Mouse (Mus musculus): ENCODE results near the gene Wdtc1. TPM values are rescaled to one million over a fixed set of nuclear protein-coding genes. Genes with fewer than 3 reads are reported as not detected.

Gene Wdtc1
- polyA plus RNA-seq, 1 experiment from 2014 or later = 25.5 TPM

- Histone ChIP-seq H3K9ac (no peak overlapping the region), H3K27ac (no peak overlapping the region), H3K4me1 (peaks cover 22% of the 10 kb centered on the region), H3K4me3 (no peak overlapping the region), H3K9me3 (replicated peaks) (no peaks in the 10 kb centered on the region), H3K27me3 (no peaks in the 10 kb centered on the region; the same call in 1 of the 2 replicates), H3K4me2 (replicated peaks) (no peak overlapping the region), H3K36me3 (peaks cover 11% of the 10 kb centered on the region)
- 100% methylated on average over 1 of the region's 1 CpGs for WGBS
- ATAC-seq (ENCODE audit: low FRiP score) = no peak
Measured at GRCm38 (mm10) chr4:133291255-133291654, 62.0 kb downstream of the Wdtc1 start.

- H3K4me2 ChIP-seq (replicated peaks) = no peak overlapping the region
- 87% methylated on average over 4 of the region's 4 CpGs for WGBS
- H3K4me3 ChIP-seq = no peak overlapping the region
- no peaks in the 10 kb centered on the region for H3K27me3 ChIP-seq
- no peak overlapping the region for H3K9ac ChIP-seq
- H3K9me3 ChIP-seq (replicated peaks) = no peaks in the 10 kb centered on the region
- no peak overlapping the region for H3K27ac ChIP-seq
- no peak for ATAC-seq (ENCODE audit: low FRiP score)
- peaks cover 15% of the 10 kb centered on the region for H3K4me1 ChIP-seq
- H3K36me3 ChIP-seq = no peaks in the 10 kb centered on the region
Measured at GRCm38 (mm10) chr4:133286476-133287077, 66.7 kb downstream of the Wdtc1 start.

- ATAC-seq (ENCODE audit: low FRiP score) = no peak
- Histone ChIP-seq H3K36me3 (no peaks in the 10 kb centered on the region), H3K27ac (no peak overlapping the region), H3K9ac (no peak overlapping the region), H3K9me3 (replicated peaks) (no peaks in the 10 kb centered on the region), H3K4me3 (no peak overlapping the region), H3K4me1 (peaks cover 16% of the 10 kb centered on the region), H3K27me3 (no peaks in the 10 kb centered on the region), H3K4me2 (replicated peaks) (no peak overlapping the region)
- WGBS = 90% methylated on average over 5 of the region's 5 CpGs
Measured at GRCm38 (mm10) chr4:133285950-133286349, 67.3 kb downstream of the Wdtc1 start.

- Histone ChIP-seq H3K9me3 (replicated peaks) (no peaks in the 10 kb centered on the region), H3K4me3 (no peak overlapping the region), H3K9ac (no peak overlapping the region), H3K4me2 (replicated peaks) (no peak overlapping the region), H3K27me3 (no peaks in the 10 kb centered on the region), H3K27ac (no peak overlapping the region), H3K4me1 (peaks cover 16% of the 10 kb centered on the region), H3K36me3 (no peaks in the 10 kb centered on the region)
- WGBS = 86% methylated on average over 3 of the region's 3 CpGs
- no peak for ATAC-seq (ENCODE audit: low FRiP score)
Measured at GRCm38 (mm10) chr4:133285299-133285698, 68.0 kb downstream of the Wdtc1 start.

- no peak overlapping the region for H3K4me2 ChIP-seq (replicated peaks)
- H3K27ac ChIP-seq = peak overlapping the region; percentile 73
- WGBS = 17% methylated on average over 4 of the region's 4 CpGs
- no peaks in the 10 kb centered on the region for H3K9me3 ChIP-seq (replicated peaks)
- H3K27me3 ChIP-seq = no peaks in the 10 kb centered on the region
- H3K4me3 ChIP-seq = no peak overlapping the region
- H3K4me1 ChIP-seq = peaks cover 16% of the 10 kb centered on the region
- no peaks in the 10 kb centered on the region for H3K36me3 ChIP-seq
- ATAC-seq (ENCODE audit: low FRiP score) = no peak
- H3K9ac ChIP-seq = no peak overlapping the region
Measured at GRCm38 (mm10) chr4:133282656-133283055, 70.6 kb downstream of the Wdtc1 start.

- no peaks in the 10 kb centered on the region for H3K9me3 ChIP-seq (replicated peaks)
- no peak overlapping the region for H3K4me3 ChIP-seq
- H3K27me3 ChIP-seq = no peaks in the 10 kb centered on the region
- H3K4me2 ChIP-seq (replicated peaks) = peak overlapping the region; percentile 5; the same call in 1 of the 2 replicates
- H3K9ac ChIP-seq = 0 out of 2 replicates have a peak overlapping the region, but pooled peaks have one; percentile 41
- H3K27ac ChIP-seq = peak overlapping the region; percentile 73
- no peak for ATAC-seq (ENCODE audit: low FRiP score)
- H3K36me3 ChIP-seq = no peaks in the 10 kb centered on the region
- 28% methylated on average over 5 of the region's 5 CpGs for WGBS
- peaks cover 16% of the 10 kb centered on the region for H3K4me1 ChIP-seq
Measured at GRCm38 (mm10) chr4:133281951-133282481, 71.3 kb downstream of the Wdtc1 start.

- H3K4me3 ChIP-seq = no peak overlapping the region
Measured at GRCm38 (mm10) chr4:133281513-133281912, 71.8 kb downstream of the Wdtc1 start.

GRCm38 (mm10) chr4:133278482-133278881 lies 74.8 kb downstream of the Wdtc1 start:
- peak overlapping the region; percentile 93; the same call in 1 of the 2 replicates for H3K27ac ChIP-seq
- H3K4me2 ChIP-seq (replicated peaks) = peak overlapping the region; percentile 65
- 90% methylated on average over 3 of the region's 3 CpGs for WGBS
- no peak overlapping the region for H3K4me3 ChIP-seq
- H3K4me1 ChIP-seq = peaks cover 32% of the 10 kb centered on the region
- no peaks in the 10 kb centered on the region for H3K27me3 ChIP-seq
- peak overlapping the region; percentile 84 for H3K9ac ChIP-seq
- H3K9me3 ChIP-seq (replicated peaks) = no peaks in the 10 kb centered on the region
- no peak for ATAC-seq (ENCODE audit: low FRiP score)
- H3K36me3 ChIP-seq = 0 out of 2 replicates have a peak, but pooled peaks cover 3% of the 10 kb centered on the region

More at GRCm38 (mm10) chr4:133281513-133281912, 71.8 kb downstream of the Wdtc1 start:
- Histone ChIP-seq H3K27ac (peak overlapping the region; percentile 73), H3K9ac (0 out of 2 replicates have a peak overlapping the region, but pooled peaks have one; percentile 41), H3K9me3 (replicated peaks) (no peaks in the 10 kb centered on the region), H3K4me1 (peaks cover 21% of the 10 kb centered on the region), H3K27me3 (no peaks in the 10 kb centered on the region), H3K36me3 (no peaks in the 10 kb centered on the region), H3K4me2 (replicated peaks) (no peak overlapping the region)
- WGBS = 38% methylated on average over 7 of the region's 7 CpGs
- no peak for ATAC-seq (ENCODE audit: low FRiP score)

GRCm38 (mm10) chr4:133278067-133278466 lies 75.2 kb downstream of the Wdtc1 start:
- Histone ChIP-seq H3K36me3 (0 out of 2 replicates have a peak, but pooled peaks cover 3% of the 10 kb centered on the region), H3K4me2 (replicated peaks) (peak overlapping the region; percentile 65), H3K4me1 (peaks cover 31% of the 10 kb centered on the region), H3K9me3 (replicated peaks) (no peaks in the 10 kb centered on the region), H3K27me3 (no peaks in the 10 kb centered on the region), H3K27ac (peak overlapping the region; percentile 93), H3K9ac (peak overlapping the region; percentile 84), H3K4me3 (peak overlapping the region; percentile 80)
- WGBS = 28% methylated on average over 6 of the region's 6 CpGs
- no peak for ATAC-seq (ENCODE audit: low FRiP score)

- Histone ChIP-seq H3K4me2 (replicated peaks) (peak within 1 kb of the TSS; percentile 65), H3K36me3 (0 out of 2 replicates have a peak, but pooled peaks cover 3% of the 10 kb centered on the region), H3K9ac (peak within 1 kb of the TSS; percentile 84), H3K27me3 (no peaks in the 10 kb centered on the region), H3K4me1 (peaks cover 25% of the 10 kb centered on the region), H3K4me3 (peak within 1 kb of the TSS; percentile 80), H3K27ac (peak within 1 kb of the TSS; percentile 93), H3K9me3 (replicated peaks) (no peaks in the 10 kb centered on the region)
- WGBS = under 1% methylated on average over 73 of the region's 73 CpGs
- ATAC-seq (ENCODE audit: low FRiP score) = peak; percentile 88
Measured at GRCm38 (mm10) chr4:133277104-133278026, 75.9 kb downstream of the Wdtc1 start, which contains the start of gene Tmem222. Gene Tmem222 (minus strand): TSS chr4:133277792.

- H3K36me3 ChIP-seq = peaks cover 51% of the 10 kb centered on the region
- no peaks in the 10 kb centered on the region for H3K9me3 ChIP-seq (replicated peaks)
- no peak overlapping the region for H3K4me2 ChIP-seq (replicated peaks)
- WGBS = 87% methylated on average over 9 of the region's 9 CpGs
- H3K27ac ChIP-seq = no peak overlapping the region
- peaks cover 5% of the 10 kb centered on the region for H3K4me1 ChIP-seq
- H3K27me3 ChIP-seq = no peaks in the 10 kb centered on the region
- no peak overlapping the region for H3K9ac ChIP-seq
- H3K4me3 ChIP-seq = no peak overlapping the region
- no peak for ATAC-seq (ENCODE audit: low FRiP score)
Measured at GRCm38 (mm10) chr4:133270929-133271328, 82.4 kb downstream of the Wdtc1 start.

- Histone ChIP-seq H3K9me3 (replicated peaks) (0 out of 2 replicates have a peak, but pooled peaks cover 4% of the 10 kb centered on the region), H3K36me3 (peaks cover 62% of the 10 kb centered on the region), H3K4me1 (no peaks in the 10 kb centered on the region), H3K4me2 (replicated peaks) (no peak overlapping the region), H3K27ac (no peak overlapping the region), H3K4me3 (no peak overlapping the region), H3K27me3 (no peaks in the 10 kb centered on the region), H3K9ac (no peak overlapping the region)
- no peak for ATAC-seq (ENCODE audit: low FRiP score)
- WGBS = 94% methylated on average over 3 of the region's 3 CpGs
Measured at GRCm38 (mm10) chr4:133269596-133269995, 83.7 kb downstream of the Wdtc1 start.
